Mouse (Mus musculus): ENCODE data around the gene Cryzl2.

The Cryzl2 gene

GRCm38 (mm10) chr1:157443723-157444561 is 14.4 kb upstream of the Cryzl2 start:
- DNase-seq (ENCODE audit: low spot score), result no peak

GRCm38 (mm10) chr1:157444632-157445300 is 13.6 kb upstream of the Cryzl2 start:
- no peak for DNase-seq (ENCODE audit: low spot score)

GRCm38 (mm10) chr1:157445398-157445910 is 12.9 kb upstream of the Cryzl2 start:
- no peak for DNase-seq (ENCODE audit: low spot score)

DNA sequence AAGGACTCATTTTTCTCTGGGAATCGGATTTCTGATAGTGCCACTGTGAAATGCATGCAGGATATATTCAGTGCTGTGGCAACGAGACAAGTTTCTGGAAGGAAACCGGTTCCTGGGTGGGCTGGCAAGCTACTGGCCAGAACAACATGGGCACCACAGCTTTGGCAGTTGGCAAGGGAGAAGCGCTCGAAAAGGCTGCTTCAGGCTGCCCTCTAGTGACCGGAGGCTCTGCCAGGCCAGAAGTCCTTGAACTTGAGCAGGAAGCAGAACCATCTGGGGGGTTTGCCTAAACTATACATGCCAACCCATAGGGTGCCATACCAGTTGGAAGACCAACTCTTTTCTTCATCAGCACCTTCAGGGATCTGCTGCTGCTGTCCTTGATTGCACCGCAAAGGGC is 12.1 kb upstream of the Cryzl2 start:
- no peak for DNase-seq (ENCODE audit: low spot score)

- no peak for DNase-seq (ENCODE audit: low spot score)
These were observed 11.2 kb upstream of the Cryzl2 start for GRCm38 (mm10) chr1:157447142-157447541.

DNA sequence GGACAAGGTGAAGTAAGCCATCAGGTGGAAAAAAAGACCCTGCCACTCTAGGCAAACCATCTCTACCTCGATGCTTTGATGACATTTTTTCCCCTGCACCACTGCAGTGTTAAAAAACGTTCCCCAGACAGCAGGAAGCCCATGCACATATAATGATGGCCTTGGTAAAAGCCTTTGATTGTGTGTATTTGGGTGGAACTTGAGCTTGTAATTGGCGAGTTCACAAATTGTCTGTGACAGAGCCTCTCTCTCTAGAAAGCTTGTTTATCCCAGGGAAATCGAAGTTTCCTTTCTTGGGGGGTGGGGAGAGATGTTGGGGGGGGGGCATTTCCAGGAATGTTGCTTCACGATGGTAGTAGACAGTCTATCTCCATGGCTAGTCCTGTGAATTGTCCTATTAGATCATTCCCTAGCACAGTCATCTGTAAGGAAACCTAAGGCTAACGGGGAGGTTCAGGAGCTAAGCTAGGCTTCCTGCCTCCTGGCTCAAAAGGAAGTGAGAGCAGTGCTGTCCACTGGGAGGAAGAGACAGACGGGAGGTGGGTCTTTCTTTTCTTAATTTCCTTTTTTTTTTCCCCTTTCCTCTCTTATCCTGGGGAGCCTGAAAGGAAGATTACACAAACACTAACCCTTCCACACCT is 10.1 kb upstream of the Cryzl2 start:
- no peak for DNase-seq (ENCODE audit: low spot score)

DNA sequence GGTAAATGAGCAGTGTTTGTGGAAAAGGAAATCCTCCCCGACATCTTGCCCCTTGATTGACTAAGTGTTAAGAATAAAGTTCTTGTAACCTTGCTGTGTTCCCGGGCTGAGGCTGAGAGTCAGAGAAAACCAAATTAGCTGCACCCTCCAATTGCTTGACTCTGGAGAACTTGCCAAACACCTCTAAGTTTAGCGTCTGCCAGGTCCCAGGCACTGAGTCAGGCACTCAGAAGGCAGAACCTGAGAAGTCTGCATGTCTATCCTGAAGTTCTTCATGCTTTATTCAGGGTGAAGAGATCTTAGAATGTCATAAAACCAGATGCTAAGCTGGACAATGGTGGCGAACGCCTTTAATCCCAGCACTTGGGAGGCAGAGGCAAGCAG is 9.6 kb upstream of the Cryzl2 start:
- no peak for DNase-seq (ENCODE audit: low spot score)

DNA sequence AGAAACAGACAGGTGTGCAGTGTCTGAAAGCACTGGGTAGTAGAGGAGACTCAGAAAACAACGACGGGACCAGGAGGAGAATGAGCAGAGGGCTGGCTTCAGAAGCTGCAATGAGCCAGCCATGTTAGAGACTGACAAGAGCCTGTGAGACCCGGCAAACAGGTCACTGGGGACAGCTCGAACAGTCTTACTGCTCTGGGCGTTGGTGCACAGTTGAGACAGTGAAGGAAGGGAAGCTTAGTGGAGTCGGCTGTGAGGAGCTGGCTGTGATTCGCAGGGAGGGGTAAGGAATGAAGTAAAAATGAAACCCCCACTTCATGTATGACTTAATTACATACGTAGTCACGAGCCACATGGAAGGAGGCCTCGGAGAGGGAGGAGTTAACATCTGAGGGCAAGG is 8.8 kb upstream of the Cryzl2 start:
- no peak for DNase-seq (ENCODE audit: low spot score)

DNA sequence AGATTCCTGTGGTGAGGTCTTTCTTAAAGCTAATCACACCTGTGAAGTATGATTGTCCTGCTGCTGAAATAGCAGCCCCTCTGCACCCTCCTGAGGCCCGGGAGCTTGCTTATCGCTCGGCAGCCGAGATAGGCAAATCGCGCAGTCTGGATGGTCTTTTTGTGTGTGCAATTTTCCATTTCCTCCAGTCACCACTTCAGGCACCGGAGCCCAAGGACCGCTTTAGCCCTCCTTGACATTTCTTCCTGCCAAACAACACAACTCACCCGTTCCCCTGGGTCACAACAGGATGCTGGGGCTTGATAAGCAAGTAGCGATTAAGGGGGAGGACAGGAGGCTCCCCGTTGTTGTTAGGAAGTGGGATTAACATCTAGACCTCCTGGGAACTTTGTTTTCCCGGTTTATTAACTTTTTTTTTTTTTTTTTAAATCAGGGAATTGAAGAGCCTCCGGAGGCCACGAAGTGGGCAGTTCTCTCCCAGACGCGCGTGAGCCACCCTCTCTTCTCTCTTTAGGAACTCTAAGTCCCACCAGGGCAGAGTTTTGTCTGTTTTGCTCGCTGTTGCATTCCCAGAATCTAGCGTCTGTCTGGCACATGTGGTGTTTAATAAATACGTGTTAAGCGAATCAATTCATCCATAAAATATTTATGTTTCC is 8.3 kb upstream of the Cryzl2 start:
- DNase-seq (ENCODE audit: low spot score), result peak; percentile 62

DNA sequence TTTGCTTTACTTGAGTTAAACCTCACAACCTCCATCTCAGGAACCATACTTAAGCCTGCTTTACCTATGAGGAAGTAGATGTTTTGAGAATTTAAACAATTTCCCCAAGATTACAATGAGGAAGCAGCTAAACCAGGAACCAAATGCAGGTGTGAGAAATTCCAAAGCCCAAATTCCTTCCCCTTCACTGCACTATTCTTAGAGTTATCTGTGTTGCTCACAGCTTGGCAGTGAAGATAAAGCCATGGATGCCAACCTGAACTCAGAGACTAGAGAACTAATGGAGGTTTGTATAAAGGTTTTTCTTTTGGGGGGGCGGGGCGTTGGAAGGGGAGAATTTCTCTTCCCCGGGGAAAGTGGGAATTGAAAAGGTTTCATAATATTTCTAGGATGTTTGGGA is 6.1 kb upstream of the Cryzl2 start:
- no peak for DNase-seq (ENCODE audit: low spot score)

DNA sequence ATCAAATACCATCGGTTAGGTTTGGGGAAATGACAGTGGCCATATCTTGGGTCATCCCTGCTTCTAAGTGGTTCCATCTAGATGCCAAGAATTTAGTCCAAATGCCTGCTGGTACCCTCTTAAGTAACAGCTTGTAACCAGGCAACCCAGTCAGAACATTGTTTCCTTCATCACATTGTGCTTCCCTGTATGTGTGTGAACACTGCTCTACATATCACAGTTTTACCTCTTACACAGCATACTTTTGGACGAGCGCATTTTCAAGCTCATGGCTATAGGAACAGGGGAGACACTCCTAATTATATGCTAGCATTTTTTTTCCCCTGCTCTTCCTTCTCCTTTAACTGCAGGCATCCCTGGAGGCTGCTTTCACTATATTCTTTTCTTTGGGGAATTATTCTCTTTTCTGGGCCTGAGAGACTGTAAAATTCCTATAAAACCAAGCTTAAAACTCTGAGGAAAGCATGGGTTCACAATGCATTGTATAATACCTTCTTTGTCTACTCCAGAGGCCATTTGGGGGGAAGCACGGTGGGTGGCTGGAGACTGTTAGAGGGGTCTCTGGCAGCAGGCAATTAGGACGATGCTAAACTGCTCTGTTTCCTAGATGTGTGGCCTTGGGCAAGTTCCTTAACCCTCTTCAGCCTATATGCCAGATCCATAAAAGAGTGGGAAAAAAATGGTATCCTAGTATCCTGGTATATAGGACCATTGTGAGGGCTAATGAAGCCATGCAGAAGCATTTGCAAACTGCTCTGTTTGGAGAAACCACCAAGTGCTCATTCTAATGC is 5.4 kb upstream of the Cryzl2 start:
- DNase-seq (ENCODE audit: low spot score), result peak; percentile 55

DNA sequence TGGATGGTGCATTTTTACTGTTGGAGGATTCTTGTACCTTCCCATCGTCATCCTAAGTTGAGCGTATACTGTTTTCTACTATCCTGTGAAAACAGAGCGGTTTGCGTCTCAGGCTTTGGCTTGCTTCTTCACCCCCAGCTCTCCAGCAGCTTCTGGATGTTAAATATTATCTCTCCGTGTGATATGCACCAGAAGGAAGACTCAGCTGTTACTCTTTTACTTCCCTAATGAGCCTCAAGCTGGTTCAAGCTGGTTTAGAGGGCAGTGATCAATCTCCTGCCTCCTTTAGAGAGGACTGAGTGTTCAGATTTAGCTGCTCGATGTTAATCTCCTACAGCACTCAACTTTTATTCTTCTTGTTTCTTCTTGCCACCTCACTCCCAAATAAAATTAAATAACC is 3.5 kb upstream of the Cryzl2 start:
- DNase-seq (ENCODE audit: low spot score), result no peak

- DNase-seq (ENCODE audit: low spot score), result no peak
These were observed 588 bp upstream of the Cryzl2 start for GRCm38 (mm10) chr1:157457789-157458188.

- no peak for DNase-seq (ENCODE audit: low spot score)
These were observed 1.5 kb downstream of the Cryzl2 start for GRCm38 (mm10) chr1:157459904-157460303.

- DNase-seq (ENCODE audit: low spot score), result no peak
These were observed 2.9 kb downstream of the Cryzl2 start for GRCm38 (mm10) chr1:157461276-157461675.

DNA sequence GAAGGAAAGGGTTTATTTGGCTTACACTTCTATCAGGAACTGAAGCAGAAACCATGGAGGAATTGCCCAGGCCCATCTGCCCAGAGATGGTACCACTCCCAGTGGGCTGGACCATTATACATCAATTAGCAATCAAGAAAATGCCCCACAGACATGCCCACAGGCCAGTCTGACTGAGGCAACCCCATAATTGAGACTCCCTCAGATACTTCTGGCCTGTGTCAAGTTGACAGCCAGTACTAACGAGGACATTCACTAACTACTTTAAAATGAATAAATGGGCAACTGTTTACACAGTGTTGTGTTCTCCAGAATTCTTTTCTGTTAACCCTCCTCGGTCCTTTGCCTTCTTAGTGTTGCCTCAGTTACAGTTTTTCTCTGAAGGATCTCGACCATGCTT is 4.0 kb downstream of the Cryzl2 start:
- DNase-seq (ENCODE audit: low spot score), result no peak

DNA sequence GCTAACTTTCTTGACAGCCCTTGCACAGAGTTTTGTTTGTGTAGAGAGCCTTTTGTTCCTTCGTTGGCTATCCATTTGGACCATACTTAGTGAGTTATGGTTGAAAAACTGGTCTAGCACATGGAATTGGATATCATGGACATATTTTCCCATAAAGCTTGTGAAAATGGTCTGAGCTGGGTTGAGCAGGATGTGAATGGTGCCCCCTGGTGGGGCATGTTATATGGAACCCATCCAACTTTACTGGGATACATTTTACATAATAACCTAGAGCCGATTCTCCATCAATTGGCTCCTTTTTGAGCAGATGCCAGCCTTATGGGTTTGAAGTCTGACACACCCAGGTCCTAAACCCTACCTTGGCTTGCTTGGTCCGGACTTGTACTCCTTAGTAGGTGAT is 6.8 kb downstream of the Cryzl2 start:
- peak; percentile 57 for DNase-seq (ENCODE audit: low spot score)

DNA sequence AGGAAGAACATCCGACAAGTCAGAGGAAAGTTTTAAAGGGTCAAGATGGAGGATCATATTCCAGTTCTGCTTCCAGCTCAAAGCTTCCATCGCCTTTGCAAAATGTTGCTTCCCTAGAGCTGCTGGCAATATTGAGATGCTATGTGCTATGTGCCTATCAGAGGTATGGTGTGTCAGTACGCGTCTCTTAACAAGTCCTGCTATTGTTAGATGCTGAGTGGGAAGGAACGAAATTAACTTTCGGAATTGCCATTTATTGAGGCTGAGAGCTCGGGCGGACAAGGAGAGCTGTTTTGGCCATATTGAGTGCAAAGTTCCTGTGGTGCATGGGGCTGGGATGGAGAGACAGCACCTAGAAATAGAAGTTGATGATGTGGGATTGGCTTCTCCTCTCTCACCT is 9.5 kb downstream of the Cryzl2 start:
- no peak for DNase-seq (ENCODE audit: low spot score)

GRCm38 (mm10) chr1:157470761-157471386 is 12.5 kb downstream of the Cryzl2 start:
- no peak for DNase-seq (ENCODE audit: low spot score)

DNA sequence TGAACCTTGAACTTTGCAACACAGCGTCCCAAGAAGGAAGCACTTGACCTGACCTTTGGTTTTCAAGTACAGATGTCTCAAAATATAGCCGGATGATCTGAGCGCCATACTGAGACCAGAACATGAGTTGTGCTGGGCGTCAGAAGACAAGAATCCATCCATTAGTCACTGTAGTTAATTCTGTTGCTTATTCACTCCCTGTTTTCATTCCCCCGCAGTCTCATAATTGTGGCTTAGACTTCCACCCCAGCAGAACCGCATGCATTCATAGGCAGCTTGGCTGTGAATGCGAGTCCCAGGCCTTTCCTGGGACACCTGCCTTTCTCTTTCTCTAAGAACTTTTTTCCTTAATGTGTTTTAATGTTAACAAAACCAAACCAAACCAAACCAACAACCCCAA is 14.3 kb downstream of the Cryzl2 start:
- DNase-seq (ENCODE audit: low spot score), result no peak

- no peak for DNase-seq (ENCODE audit: low spot score)
These were observed 16.5 kb downstream of the Cryzl2 start for GRCm38 (mm10) chr1:157474865-157475264.
